Mouse (Mus musculus) lung, adult 2 months (tissue): ENCODE measurements at regions not wholly inside any gene's neighbourhood (a gene's known extent, or its start where the extent isn't known, plus 50 kb on each side); places are given as distances from the start of the nearest gene placed in this dataset.

Source experiments
- CTCF ChIP-seq: fragments of 200-500 bp; IDR thresholded peaks from 2 replicates; pipeline ENCODE4 v1.5.1; 2011; ENCODE audit warnings: mild to moderate bottlenecking, low read length, control low read depth; ENCODE audit not compliant: insufficient read depth
- POLR2A ChIP-seq: fragments of 200-500 bp; IDR thresholded peaks from 2 replicates; pipeline ENCODE4 v1.6.1; 2011; ENCODE audit warnings: low read depth, mild to moderate bottlenecking, control low read depth, low read length, borderline replicate concordance; ENCODE audit errors: extremely low read depth

DNA sequence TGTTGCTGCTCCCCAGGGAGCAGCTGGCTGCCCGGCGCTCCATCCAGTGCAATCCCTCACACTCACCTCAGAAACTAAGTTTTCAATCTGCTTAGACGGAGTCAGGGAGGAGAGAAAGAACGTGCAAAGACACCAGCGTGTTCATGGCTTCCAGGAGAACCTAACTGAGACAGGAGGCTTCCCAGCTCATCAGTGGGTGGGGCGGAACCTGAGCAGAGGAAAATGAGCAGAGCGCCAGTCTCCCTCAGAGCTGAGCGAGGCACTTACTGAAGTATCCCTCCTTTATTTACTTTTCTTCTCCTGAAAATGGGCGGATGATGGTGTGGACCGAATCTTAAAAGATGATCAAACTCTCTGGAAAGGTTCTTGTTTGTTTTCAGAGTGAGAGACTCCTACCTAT lies 94.3 kb upstream of the 1700024P04Rik start:
- TF ChIP-seq CTCF = no peak
- no peak for TF ChIP-seq POLR2A
